Mouse (Mus musculus): ENCODE results near the gene Tollip. TPM values are rescaled to one million over a fixed set of nuclear protein-coding genes. Genes with fewer than 3 reads are reported as not detected.

The Tollip gene
- polyA plus RNA-seq (2012; rRNA removed), result 51.7 and 56.3 TPM in 2 replicates

GRCm38 (mm10) chr7:141918407-141918806, at the start of gene Tollip:
TSS of gene Tollip (minus strand) at chr7:141918507.

GRCm38 (mm10) chr7:141948906-141949798, 30.8 kb upstream of the Tollip start, which contains the start of gene Brsk2:
TSS of gene Brsk2 (plus strand) at chr7:141949751.

GRCm38 (mm10) chr7:141838779-141839178, 79.5 kb downstream of the Tollip start, which contains the start of gene Muc5b:
TSS of gene Muc5b (plus strand) at chr7:141839070.

Other genes with a start within 250 kb of the Tollip start
- 9,788 and 12,769 TPM in 2 replicates for gene Muc2, start 228.2 kb downstream of the Tollip start, polyA plus RNA-seq (2012; rRNA removed)
- not detected in 2 replicates for gene Muc5ac, start 129.5 kb downstream of the Tollip start, polyA plus RNA-seq (2012; rRNA removed)
- 0.02 TPM in 1 of 2 replicates, not detected in the other for gene Muc5b, start 79.4 kb downstream of the Tollip start, polyA plus RNA-seq (2012; rRNA removed)
- gene Brsk2, start 31.2 kb upstream of the Tollip start, polyA plus RNA-seq (2012; rRNA removed), result 2.9 TPM in 2 replicates
- 60.0 and 60.5 TPM in 2 replicates for gene Mob2, start 142.6 kb upstream of the Tollip start, polyA plus RNA-seq (2012; rRNA removed)
- 9.8 and 15.4 TPM in 2 replicates for gene Dusp8, start 177.3 kb upstream of the Tollip start, polyA plus RNA-seq (2012; rRNA removed)
- gene Gm45618, start 202.2 kb upstream of the Tollip start, polyA plus RNA-seq (2012; rRNA removed), result not detected in 2 replicates
- not detected in 2 replicates for gene Gm39115, start 217.5 kb upstream of the Tollip start, polyA plus RNA-seq (2012; rRNA removed)
- gene Gm45337, start 226.1 kb upstream of the Tollip start, polyA plus RNA-seq (2012; rRNA removed), result not detected in 2 replicates
- gene Gm29735, start 238.6 kb upstream of the Tollip start, polyA plus RNA-seq (2012; rRNA removed), result not detected in 2 replicates
- gene Gm4553, start 247.2 kb upstream of the Tollip start, polyA plus RNA-seq (2012; rRNA removed), result not detected in 2 replicates